ENCODE assay signal across 27 mouse cellular contexts in genomic region chr19:29961842-29962241, GRCm38 (mm10). TPM values are rescaled to one million over a fixed set of nuclear protein-coding genes. Genes with fewer than 3 reads are reported as not detected.
A peak's percentile ranks its signal among the peaks of the same experiment; 100 is the strongest.
DNase-seq lines count a peak whose midpoint lies in the region; ATAC-seq and TF ChIP-seq lines count a peak whose summit lies in the region.
"Had no signal": no experiment of that assay in that cellular context is flagged by ENCODE, and none has a peak within 500 bp of the region (broad histone marks: within the 10 kb centered on the region; RNA-seq: fewer than 3 reads in every experiment).

No protein-coding gene starts in this region.

- H3K4me1 ChIP-seq in heart, embryonic 10.5 days: no peaks in the 10 kb centered on the region
- H3K4me1 ChIP-seq in lung, postnatal 0 days (ENCODE audit: insufficient read depth, low read depth, low read length): no peaks in the 10 kb centered on the region
- H3K4me1 ChIP-seq: embryonic facial prominence, embryonic 10.5 days; embryonic facial prominence, embryonic 12.5 days; forebrain, embryonic 13.5 days; forebrain, embryonic 15.5 days had no signal

- no peaks in the 10 kb centered on the region for H3K9me3 ChIP-seq in heart, embryonic 10.5 days
- H3K9me3 ChIP-seq in lung, postnatal 0 days (ENCODE audit: low read length): no peaks in the 10 kb centered on the region
- H3K9me3 ChIP-seq: embryonic facial prominence, embryonic 12.5 days; forebrain, embryonic 15.5 days had no signal

- no peak overlapping the region for H3K4me3 ChIP-seq in heart, embryonic 10.5 days
- H3K4me3 ChIP-seq in lung, postnatal 0 days (ENCODE audit: low read depth, low read length): no peak overlapping the region
- H3K4me3 ChIP-seq: embryonic facial prominence, embryonic 10.5 days; embryonic facial prominence, embryonic 12.5 days; forebrain, embryonic 13.5 days; forebrain, embryonic 15.5 days had no signal

- no peak for TF ChIP-seq EP300 in lung, postnatal 0 days (IDR thresholded peaks at IDR 0.05)

- H3K36me3 ChIP-seq in heart, embryonic 10.5 days: no peaks in the 10 kb centered on the region
- no peaks in the 10 kb centered on the region for H3K36me3 ChIP-seq in lung, postnatal 0 days (ENCODE audit: insufficient read depth, low read length)
- H3K36me3 ChIP-seq: embryonic facial prominence, embryonic 10.5 days; embryonic facial prominence, embryonic 12.5 days; forebrain, embryonic 15.5 days had no signal

- no peak overlapping the region for H3K9ac ChIP-seq in lung, postnatal 0 days (replicated peaks; ENCODE audit: low read depth)
- H3K9ac ChIP-seq: embryonic facial prominence, embryonic 12.5 days; forebrain, embryonic 13.5 days; forebrain, embryonic 15.5 days had no signal

- no peaks in the 10 kb centered on the region for H3K27me3 ChIP-seq in heart, embryonic 10.5 days (ENCODE audit: insufficient read depth, poor library complexity, severe bottlenecking)
- H3K27me3 ChIP-seq in lung, postnatal 0 days (replicated peaks; ENCODE audit: insufficient read depth, low read length): no peaks in the 10 kb centered on the region
- H3K27me3 ChIP-seq: embryonic facial prominence, embryonic 12.5 days; forebrain, embryonic 13.5 days; forebrain, embryonic 15.5 days; Patski had no signal

- no peak overlapping the region for H3K4me2 ChIP-seq in lung, postnatal 0 days (replicated peaks; ENCODE audit: low read depth, low read length)
- H3K4me2 ChIP-seq: embryonic facial prominence, embryonic 12.5 days; forebrain, embryonic 13.5 days; forebrain, embryonic 15.5 days had no signal

- TF ChIP-seq CTCF in lung, postnatal 0 days (IDR thresholded peaks at IDR 0.05): no peak

- 68% methylated on average over 6 of the region's 6 CpGs for WGBS in heart, embryonic 10.5 days
- 48% methylated on average over 6 of the region's 6 CpGs for WGBS in lung, postnatal 0 days

- peak; percentile 35; the same call in 1 of the 2 replicates for ATAC-seq in lung, postnatal 0 days
- ATAC-seq: activated CD4-positive, CD25-positive, alpha-beta regulatory T cell, adult 4 months; forebrain, embryonic 13.5 days; forebrain, embryonic 15.5 days; Patski had no signal

- intact Hi-C loops in heart, postnatal 10 days (cut with DNase I): no loop called here
- intact Hi-C loops in left cerebral cortex, postnatal 14 days (cut with DNase I): no loop called here

- peak; percentile 66 for DNase-seq in heart, embryonic 10.5 days (ENCODE audit: low spot score)
- no peak for DNase-seq in heart, postnatal 10 days
- peak; percentile 18 for DNase-seq in lung, postnatal 0 days (ENCODE audit: low spot score)
- no peak for DNase-seq in lung, postnatal 10 days
- peak; percentile 25 for DNase-seq in lung, postnatal 36 days
- DNase-seq in lung, adult 18-20 months: no peak
- no peak for DNase-seq in left cerebral cortex, postnatal 14 days (ENCODE audit: low spot score in 2 of 2)
- DNase-seq: adrenal gland, adult 8-10 months; adrenal gland, postnatal 14 days; adrenal gland, postnatal 36 days; cerebellum, adult 11-12 months; cerebellum, adult 2 months; cerebellum, adult 9-10 months; cerebellum, postnatal 10 days; cerebellum, postnatal 25 days had no signal

- H3K27ac ChIP-seq in heart, embryonic 10.5 days: no peak overlapping the region
- H3K27ac ChIP-seq in lung, postnatal 0 days (ENCODE audit: low read length): no peak overlapping the region
- H3K27ac ChIP-seq: embryonic facial prominence, embryonic 10.5 days; embryonic facial prominence, embryonic 12.5 days; forebrain, embryonic 13.5 days; forebrain, embryonic 15.5 days had no signal

RNA-seq across cellular contexts. Expression of gene Il33, which starts 36.9 kb away (rescaled TPM):
- 1.1 and 1.7 TPM in 2 replicates for polyA plus RNA-seq in heart, embryonic 10.5 days (2016; fragmentation: Nextera tagmentation; extraction: Ambion mirVana)
- 1 to 10 TPM; 2.5 to 5.2 TPM for total RNA-seq in heart, postnatal 10 days (2021)
- polyA plus RNA-seq in lung, postnatal 0 days (2015; fragmentation: Nextera tagmentation; extraction: Ambion mirVana): 56.1 and 148 TPM in 2 replicates
- total RNA-seq in left cerebral cortex, postnatal 14 days (2021): 10 to 100 TPM; 10.7 to 12.0 TPM
- total RNA-seq: MEL had no signal
- polyA plus RNA-seq: activated CD4-positive, CD25-positive, alpha-beta regulatory T cell, adult 4 months had no signal

RNA-seq across cellular contexts. Expression of gene Trpd52l3, which starts 41.7 kb away (rescaled TPM):
- not detected in 2 replicates for polyA plus RNA-seq in heart, embryonic 10.5 days (2016; fragmentation: Nextera tagmentation; extraction: Ambion mirVana)
- total RNA-seq in heart, postnatal 10 days (2021): not detected
- polyA plus RNA-seq in lung, postnatal 0 days (2015; fragmentation: Nextera tagmentation; extraction: Ambion mirVana): not detected in 2 replicates
- not detected for total RNA-seq in left cerebral cortex, postnatal 14 days (2021)
- total RNA-seq: adrenal gland, adult 18-20 months; adrenal gland, adult 8-10 months; adrenal gland, postnatal 14 days; adrenal gland, postnatal 36 days; MEL had no signal
- polyA plus RNA-seq: activated CD4-positive, CD25-positive, alpha-beta regulatory T cell, adult 4 months; C2C12; cerebellum, adult 2 months; cortical plate, adult 2 months; embryonic facial prominence, embryonic 10.5 days; embryonic facial prominence, embryonic 12.5 days; embryonic facial prominence, embryonic 14.5 days; forebrain, embryonic 11.5 days; forebrain, embryonic 13.5 days; forebrain, embryonic 15.5 days; Patski had no signal

Comparison
In these comparisons a context has a peak if more than half of its experiments do, and no peak if none do; other contexts are left out.
1. DNase-seq: peak in heart, embryonic 10.5 days (single experiment), lung, postnatal 0 days (single experiment) and lung, postnatal 36 days (single experiment); none in heart, postnatal 10 days (0 of 2), lung, postnatal 10 days (single experiment), lung, adult 18-20 months (0 of 2) and left cerebral cortex, postnatal 14 days (0 of 2).